Mouse (Mus musculus): ENCODE data around the gene Smap2. TPM values are rescaled to one million over a fixed set of nuclear protein-coding genes. Genes with fewer than 3 reads are reported as not detected.

The Smap2 gene
- polyA plus RNA-seq, 1 experiment from 2014 or later: 19.6 TPM

- Histone ChIP-seq H3K9me3 (replicated peaks) (no peaks in the 10 kb centered on the region), H3K27me3 (replicated peaks) (no peaks in the 10 kb centered on the region), H3K27ac (ENCODE audit: poor library complexity, severe bottlenecking) (no peak overlapping the region), H3K4me1 (replicated peaks) (no peaks in the 10 kb centered on the region), H3K9ac (no peak overlapping the region), H3K4me2 (no peak overlapping the region), H3K4me3 (no peak overlapping the region), H3K36me3 (peaks cover 59% of the 10 kb centered on the region)
- no peak for ATAC-seq (ENCODE audit: insufficient number of reproducible peaks, low FRiP score)
- WGBS: 80% methylated on average over 11 of the region's 11 CpGs
These were observed 42.2 kb downstream of the Smap2 start for GRCm38 (mm10) chr4:120974711-120975427.

DNA sequence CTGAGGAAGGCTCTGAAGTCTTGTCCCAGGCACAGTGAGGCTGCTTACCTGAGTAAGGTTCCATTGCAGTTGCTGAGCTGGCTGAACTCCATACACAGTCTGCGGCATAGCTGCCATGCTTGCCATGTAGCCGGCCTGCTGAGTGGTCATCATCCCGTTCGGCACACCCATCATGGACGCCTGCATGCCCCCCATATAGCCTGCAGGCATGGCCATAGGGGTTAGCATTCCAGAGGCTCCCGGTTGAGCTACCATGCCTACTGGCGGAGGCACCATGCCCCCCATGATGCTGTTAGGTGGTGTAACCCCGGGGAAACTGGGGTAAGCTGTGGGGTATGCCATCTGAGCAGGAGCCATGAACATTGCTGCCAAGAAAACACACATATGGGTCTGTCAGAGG, 45.2 kb downstream of the Smap2 start:
- H3K4me3 ChIP-seq: no peak overlapping the region
- no peaks in the 10 kb centered on the region for H3K27me3 ChIP-seq (replicated peaks)
- no peak overlapping the region for H3K4me2 ChIP-seq
- WGBS: 93% methylated on average over 8 of the region's 8 CpGs
- no peak overlapping the region for H3K9ac ChIP-seq
- H3K27ac ChIP-seq (ENCODE audit: poor library complexity, severe bottlenecking): no peak overlapping the region
- no peak for ATAC-seq (ENCODE audit: insufficient number of reproducible peaks, low FRiP score)
- H3K36me3 ChIP-seq: peaks cover 77% of the 10 kb centered on the region
- no peaks in the 10 kb centered on the region for H3K9me3 ChIP-seq (replicated peaks)
- 0 out of 2 replicates have a peak, but pooled peaks cover under 1% of the 10 kb centered on the region for H3K4me1 ChIP-seq (replicated peaks)

GRCm38 (mm10) chr4:120969382-120970146, 47.5 kb downstream of the Smap2 start:
- 0 out of 2 replicates have a peak, but pooled peaks have one; percentile 10 for ATAC-seq (ENCODE audit: insufficient number of reproducible peaks, low FRiP score)
- Histone ChIP-seq H3K36me3 (peaks cover 62% of the 10 kb centered on the region), H3K4me1 (replicated peaks) (0 out of 2 replicates have a peak, but pooled peaks cover 6% of the 10 kb centered on the region), H3K27me3 (replicated peaks) (no peaks in the 10 kb centered on the region), H3K27ac (ENCODE audit: poor library complexity, severe bottlenecking) (no peak overlapping the region), H3K4me3 (no peak overlapping the region), H3K9ac (no peak overlapping the region), H3K4me2 (no peak overlapping the region), H3K9me3 (replicated peaks) (no peaks in the 10 kb centered on the region)
- 83% methylated on average over 5 of the region's 5 CpGs for WGBS

- Histone ChIP-seq H3K27ac (ENCODE audit: poor library complexity, severe bottlenecking) (no peak overlapping the region), H3K36me3 (peaks cover 55% of the 10 kb centered on the region), H3K27me3 (replicated peaks) (0 out of 2 replicates have a peak, but pooled peaks cover 3% of the 10 kb centered on the region), H3K9me3 (replicated peaks) (no peaks in the 10 kb centered on the region), H3K4me3 (no peak overlapping the region), H3K4me1 (replicated peaks) (0 out of 2 replicates have a peak, but pooled peaks cover 6% of the 10 kb centered on the region), H3K9ac (no peak overlapping the region), H3K4me2 (no peak overlapping the region)
- 91% methylated on average over 9 of the region's 9 CpGs for WGBS
- no peak for ATAC-seq (ENCODE audit: insufficient number of reproducible peaks, low FRiP score)
These were observed 48.6 kb downstream of the Smap2 start for GRCm38 (mm10) chr4:120968486-120968885.

DNA sequence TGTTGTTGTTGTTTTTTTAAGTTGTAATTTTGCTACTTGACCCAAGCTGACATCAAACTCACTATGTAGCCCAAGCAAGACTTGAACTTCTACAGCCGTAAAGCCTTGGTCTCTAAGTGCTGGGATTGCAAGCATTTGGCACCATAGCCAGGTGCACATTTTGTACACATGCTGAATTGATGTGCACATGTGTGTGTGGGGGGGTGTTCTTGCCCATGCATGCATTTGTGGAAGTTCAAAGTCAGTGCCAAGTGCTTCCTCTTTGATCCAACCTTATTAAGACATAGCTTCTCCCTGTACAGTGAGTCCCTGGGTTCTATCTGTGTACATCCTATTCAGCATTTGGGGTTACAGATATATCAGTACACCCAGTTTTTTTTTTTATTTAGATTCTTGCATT, 61.5 kb downstream of the Smap2 start:
- Histone ChIP-seq H3K27me3 (replicated peaks) (no peaks in the 10 kb centered on the region), H3K4me2 (no peak overlapping the region), H3K4me3 (no peak overlapping the region), H3K9me3 (replicated peaks) (no peaks in the 10 kb centered on the region), H3K36me3 (no peaks in the 10 kb centered on the region), H3K9ac (no peak overlapping the region), H3K27ac (ENCODE audit: poor library complexity, severe bottlenecking) (no peak overlapping the region), H3K4me1 (replicated peaks) (peaks cover 10% of the 10 kb centered on the region; the same call in 1 of the 2 replicates)
- ATAC-seq (ENCODE audit: insufficient number of reproducible peaks, low FRiP score): no peak
- WGBS: 88% methylated on average over 1 of the region's 1 CpGs

- Histone ChIP-seq H3K9ac (no peak overlapping the region), H3K4me1 (replicated peaks) (peaks cover 8% of the 10 kb centered on the region; the same call in 1 of the 2 replicates), H3K36me3 (no peaks in the 10 kb centered on the region), H3K9me3 (replicated peaks) (no peaks in the 10 kb centered on the region), H3K27me3 (replicated peaks) (no peaks in the 10 kb centered on the region), H3K27ac (ENCODE audit: poor library complexity, severe bottlenecking) (no peak overlapping the region), H3K4me2 (no peak overlapping the region), H3K4me3 (no peak overlapping the region)
- ATAC-seq (ENCODE audit: insufficient number of reproducible peaks, low FRiP score): no peak
- WGBS: 83% methylated on average over 1 of the region's 1 CpGs
These were observed 63.4 kb downstream of the Smap2 start for GRCm38 (mm10) chr4:120953667-120954066.

DNA sequence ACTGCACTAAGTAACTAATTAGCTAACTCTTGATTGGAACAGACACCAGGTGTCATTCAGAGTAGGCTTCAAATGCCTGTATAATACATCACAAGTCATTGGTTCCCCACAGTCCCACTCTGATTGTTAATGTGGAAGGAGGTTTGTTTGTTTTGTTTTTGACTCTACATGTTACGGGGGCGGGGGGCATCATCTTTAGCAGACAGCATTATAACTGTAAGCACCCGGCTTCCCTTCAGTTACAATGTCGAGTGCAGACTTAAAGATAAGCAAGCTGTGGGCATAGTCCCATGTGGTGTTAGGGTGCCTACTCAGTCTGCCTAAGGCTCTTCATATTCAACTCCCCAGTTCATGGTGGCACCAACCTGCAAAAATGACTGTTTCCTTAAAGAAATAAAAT, 64.0 kb downstream of the Smap2 start:
- peak overlapping the region; percentile 85 for H3K27ac ChIP-seq (ENCODE audit: poor library complexity, severe bottlenecking)
- 53% methylated on average over 4 of the region's 4 CpGs for WGBS

DNA sequence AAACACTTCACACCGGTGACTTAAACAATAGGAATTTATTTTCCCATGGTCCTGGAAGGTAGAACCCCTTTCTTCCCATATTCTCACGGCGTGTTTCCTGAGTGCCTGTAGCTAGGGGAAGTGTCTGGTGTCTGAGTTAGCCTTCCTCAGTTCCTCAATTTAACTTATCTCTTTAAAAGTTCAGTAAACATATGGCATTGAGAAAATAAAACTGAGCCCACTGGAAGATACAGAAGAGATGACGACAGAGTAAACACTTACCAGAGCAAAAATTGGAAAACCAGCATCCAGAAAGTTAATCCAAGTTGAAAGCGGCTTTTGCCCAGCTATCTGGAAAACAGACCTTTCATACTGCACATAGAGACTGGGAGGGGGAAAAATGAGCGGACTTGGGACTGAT, 64.9 kb downstream of the Smap2 start:
- 0 out of 2 replicates have a peak overlapping the region, but pooled peaks have one; percentile 52 for H3K9ac ChIP-seq
- H3K27ac ChIP-seq (ENCODE audit: poor library complexity, severe bottlenecking): peak overlapping the region; percentile 85
- WGBS: 36% methylated on average over 6 of the region's 6 CpGs
- H3K4me2 ChIP-seq: peak overlapping the region; percentile 80
- peaks cover 8% of the 10 kb centered on the region; the same call in 1 of the 2 replicates for H3K4me1 ChIP-seq (replicated peaks)
- peak; percentile 34 for ATAC-seq (ENCODE audit: insufficient number of reproducible peaks, low FRiP score)
- no peaks in the 10 kb centered on the region for H3K9me3 ChIP-seq (replicated peaks)
- H3K4me3 ChIP-seq: peak overlapping the region; percentile 69
- peaks cover 10% of the 10 kb centered on the region for H3K36me3 ChIP-seq
- H3K27me3 ChIP-seq (replicated peaks): no peaks in the 10 kb centered on the region

More for the DNA sequence above, 64.0 kb downstream of the Smap2 start:
- Histone ChIP-seq H3K9me3 (replicated peaks) (no peaks in the 10 kb centered on the region), H3K4me3 (no peak overlapping the region), H3K4me1 (replicated peaks) (peaks cover 8% of the 10 kb centered on the region; the same call in 1 of the 2 replicates), H3K9ac (no peak overlapping the region), H3K4me2 (no peak overlapping the region), H3K36me3 (peaks cover 3% of the 10 kb centered on the region; the same call in 1 of the 2 replicates), H3K27me3 (replicated peaks) (no peaks in the 10 kb centered on the region)
- ATAC-seq (ENCODE audit: insufficient number of reproducible peaks, low FRiP score): no peak

DNA sequence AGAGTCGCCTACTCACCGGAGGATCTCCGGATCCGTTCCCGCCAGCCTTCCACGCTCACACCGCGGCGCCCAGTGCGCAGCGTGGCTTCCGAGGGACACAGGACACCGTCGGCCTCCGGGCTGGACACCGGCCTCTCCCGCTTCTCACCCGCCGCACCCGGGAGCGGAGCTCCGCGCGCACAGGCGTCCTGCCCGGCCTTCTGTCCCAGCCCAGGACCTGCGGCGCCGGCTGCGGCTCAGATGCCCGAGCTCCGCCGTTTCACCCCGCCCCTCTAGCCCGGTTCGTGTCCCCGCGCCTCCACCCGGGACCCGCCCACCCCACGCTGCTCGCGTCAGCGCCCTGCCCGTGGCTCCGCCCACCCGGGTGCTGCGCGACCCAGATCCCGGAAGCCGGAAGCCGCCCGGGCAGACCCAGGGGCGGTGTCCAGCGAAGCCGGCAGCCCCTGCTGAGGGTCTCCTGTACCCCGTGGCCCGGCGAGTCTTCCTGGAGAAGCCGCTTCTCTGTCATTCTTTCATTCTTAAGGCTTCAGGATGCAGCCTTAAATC, 65.5 kb downstream of the Smap2 start, which contains the start of gene Zfp69:
Gene Zfp69, minus strand, starts transcription at position 272 of the 546 bp plus-strand sequence.
- peak within 1 kb of the TSS; percentile 80 for H3K4me2 ChIP-seq
- peak; percentile 97 for ATAC-seq (ENCODE audit: insufficient number of reproducible peaks, low FRiP score)
- H3K4me3 ChIP-seq: peak within 1 kb of the TSS; percentile 69
- under 1% methylated on average over 60 of the region's 60 CpGs for WGBS
- peaks cover 8% of the 10 kb centered on the region; the same call in 1 of the 2 replicates for H3K4me1 ChIP-seq (replicated peaks)
- no peaks in the 10 kb centered on the region for H3K9me3 ChIP-seq (replicated peaks)
- peak within 1 kb of the TSS; percentile 79 for H3K9ac ChIP-seq
- H3K27ac ChIP-seq (ENCODE audit: poor library complexity, severe bottlenecking): peak within 1 kb of the TSS; percentile 85
- peaks cover 17% of the 10 kb centered on the region for H3K36me3 ChIP-seq
- H3K27me3 ChIP-seq (replicated peaks): no peaks in the 10 kb centered on the region

GRCm38 (mm10) chr4:120950763-120951427, 66.2 kb downstream of the Smap2 start:
- no peaks in the 10 kb centered on the region for H3K27me3 ChIP-seq (replicated peaks)
- no peak for ATAC-seq (ENCODE audit: insufficient number of reproducible peaks, low FRiP score)
- 3% methylated on average over 20 of the region's 20 CpGs for WGBS
- peaks cover 8% of the 10 kb centered on the region; the same call in 1 of the 2 replicates for H3K4me1 ChIP-seq (replicated peaks)
- H3K27ac ChIP-seq (ENCODE audit: poor library complexity, severe bottlenecking): peak overlapping the region; percentile 85
- H3K4me3 ChIP-seq: peak overlapping the region; percentile 69
- peaks cover 22% of the 10 kb centered on the region for H3K36me3 ChIP-seq
- H3K4me2 ChIP-seq: peak overlapping the region; percentile 80
- H3K9me3 ChIP-seq (replicated peaks): no peaks in the 10 kb centered on the region
- H3K9ac ChIP-seq: peak overlapping the region; percentile 79
